Mouse (Mus musculus): ENCODE measurements around the gene Zkscan17.

DNA sequence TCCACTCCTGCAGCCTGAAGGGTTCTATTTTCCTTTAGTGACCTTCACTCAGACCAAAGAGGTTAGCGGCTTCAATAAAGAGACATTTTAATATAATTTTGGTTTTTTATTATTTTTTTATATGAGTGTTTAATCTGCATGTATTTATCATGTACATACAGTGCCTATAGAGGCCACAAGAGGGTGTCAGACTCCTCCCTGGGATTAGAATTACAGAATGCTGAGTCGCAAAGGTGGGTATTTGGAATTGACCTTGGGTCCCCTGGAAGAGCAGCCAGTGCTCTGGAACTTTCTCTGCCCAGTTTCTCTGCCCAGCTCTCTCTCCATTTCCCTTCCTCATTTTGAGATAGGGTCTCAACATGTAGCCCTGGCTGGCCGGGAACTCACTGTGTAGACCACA is 13.0 kb downstream of the Zkscan17 start:
- TF ChIP-seq CTCF (IDR thresholded peaks at IDR 0.05; ENCODE audit: low read depth, low read length) (no peak), GATA1 (IDR thresholded peaks at IDR 0.05; ENCODE audit: borderline replicate concordance, low read length) (no peak), POLR2AphosphoS5 (IDR thresholded peaks at IDR 0.05; ENCODE audit: insufficient replicate concordance, low read depth, low read length) (no peak), TAL1 (conservative IDR thresholded peaks at IDR 0.05; ENCODE audit: low read depth, low read length) (no peak)

Measured in G1E (cell line).